ENCODE assay signal across 8 mouse cellular contexts in genomic region chr17:48647431-48647830, GRCm38 (mm10).
DNase-seq lines count a peak whose midpoint lies in the region; ATAC-seq lines count a peak whose summit lies in the region.

No protein-coding gene starts in this region.

- no peak for DNase-seq in liver, embryonic 11.5 days (ENCODE audit: low spot score)
- no peak for DNase-seq in liver
- DNase-seq in thymus, adult 18-20 months: peak; percentile 20 to 37
- DNase-seq in urinary bladder, adult 2 months (ENCODE audit: low spot score): no peak
- no peak for DNase-seq in layer of hippocampus, adult 9-11 months
- DNase-seq in ovary, adult 18-20 months (ENCODE audit: low spot score): no peak

- no peaks in the 10 kb centered on the region for H3K36me3 ChIP-seq in liver, embryonic 11.5 days (ENCODE audit: control insufficient read depth, insufficient read depth, low read length)
- no peaks in the 10 kb centered on the region for H3K36me3 ChIP-seq in embryonic facial prominence, embryonic 15.5 days
- no peaks in the 10 kb centered on the region for H3K36me3 ChIP-seq in limb, embryonic 15.5 days

- H3K9me3 ChIP-seq in liver, embryonic 11.5 days (ENCODE audit: control insufficient read depth, low read length): no peaks in the 10 kb centered on the region
- H3K9me3 ChIP-seq in embryonic facial prominence, embryonic 15.5 days (replicated peaks): no peaks in the 10 kb centered on the region
- no peaks in the 10 kb centered on the region for H3K9me3 ChIP-seq in limb, embryonic 15.5 days

- H3K4me2 ChIP-seq in liver, embryonic 11.5 days: peak overlapping the region; percentile 45
- peak overlapping the region; percentile 33 for H3K4me2 ChIP-seq in embryonic facial prominence, embryonic 15.5 days (replicated peaks)
- peak overlapping the region; percentile 26 for H3K4me2 ChIP-seq in limb, embryonic 15.5 days

- ATAC-seq in liver, embryonic 11.5 days (replicated peaks; ENCODE audit: low FRiP score): no peak
- ATAC-seq in embryonic facial prominence, embryonic 15.5 days (ENCODE audit: insufficient number of reproducible peaks, low FRiP score, low TSS enrichment, low read depth): no peak
- no peak for ATAC-seq in limb, embryonic 15.5 days (ENCODE audit: insufficient number of reproducible peaks, low FRiP score, low TSS enrichment, low read depth)

- no peak overlapping the region for H3K9ac ChIP-seq in liver, embryonic 11.5 days (ENCODE audit: low read depth, low read length)
- no peak overlapping the region for H3K9ac ChIP-seq in embryonic facial prominence, embryonic 15.5 days
- no peak overlapping the region for H3K9ac ChIP-seq in limb, embryonic 15.5 days

- H3K4me1 ChIP-seq in liver, embryonic 11.5 days (replicated peaks; ENCODE audit: control insufficient read depth, insufficient read depth, low read length): no peaks in the 10 kb centered on the region
- no peaks in the 10 kb centered on the region for H3K4me1 ChIP-seq in embryonic facial prominence, embryonic 15.5 days
- no peaks in the 10 kb centered on the region for H3K4me1 ChIP-seq in limb, embryonic 15.5 days

- no peaks in the 10 kb centered on the region for H3K27me3 ChIP-seq in liver, embryonic 11.5 days (replicated peaks; ENCODE audit: control insufficient read depth, insufficient read depth, low read length)
- no peaks in the 10 kb centered on the region for H3K27me3 ChIP-seq in embryonic facial prominence, embryonic 15.5 days
- H3K27me3 ChIP-seq in limb, embryonic 15.5 days: no peaks in the 10 kb centered on the region

- no peak overlapping the region for H3K27ac ChIP-seq in liver, embryonic 11.5 days (ENCODE audit: low read depth, low read length)
- no peak overlapping the region for H3K27ac ChIP-seq in embryonic facial prominence, embryonic 15.5 days (replicated peaks)
- H3K27ac ChIP-seq in limb, embryonic 15.5 days: no peak overlapping the region

- 32% methylated on average over 14 of the region's 14 CpGs for WGBS in liver, embryonic 11.5 days
- 47% methylated on average over 14 of the region's 14 CpGs for WGBS in embryonic facial prominence, embryonic 15.5 days
- WGBS in limb, embryonic 15.5 days: 50% methylated on average over 14 of the region's 14 CpGs

- H3K4me3 ChIP-seq in liver, embryonic 11.5 days (ENCODE audit: low read depth, low read length): no peak overlapping the region
- H3K4me3 ChIP-seq in embryonic facial prominence, embryonic 15.5 days (replicated peaks): peak overlapping the region; percentile 13; the same call in 1 of the 2 replicates
- peak overlapping the region; percentile 7; the same call in 1 of the 2 replicates for H3K4me3 ChIP-seq in limb, embryonic 15.5 days

Comparison
In these comparisons a context has a peak if more than half of its experiments do, and no peak if none do; other contexts are left out.
1. DNase-seq: peak in thymus, adult 18-20 months (2 of 2); none in liver, embryonic 11.5 days (single experiment), liver (single experiment), urinary bladder, adult 2 months (single experiment), layer of hippocampus, adult 9-11 months (single experiment) and ovary, adult 18-20 months (single experiment).
2. Peak in every context shown above with its lines, with median percentiles within 50 percentile points of each other: H3K4me2 ChIP-seq.